Mouse (Mus musculus): ENCODE results near the gene Rsad2.

DNA sequence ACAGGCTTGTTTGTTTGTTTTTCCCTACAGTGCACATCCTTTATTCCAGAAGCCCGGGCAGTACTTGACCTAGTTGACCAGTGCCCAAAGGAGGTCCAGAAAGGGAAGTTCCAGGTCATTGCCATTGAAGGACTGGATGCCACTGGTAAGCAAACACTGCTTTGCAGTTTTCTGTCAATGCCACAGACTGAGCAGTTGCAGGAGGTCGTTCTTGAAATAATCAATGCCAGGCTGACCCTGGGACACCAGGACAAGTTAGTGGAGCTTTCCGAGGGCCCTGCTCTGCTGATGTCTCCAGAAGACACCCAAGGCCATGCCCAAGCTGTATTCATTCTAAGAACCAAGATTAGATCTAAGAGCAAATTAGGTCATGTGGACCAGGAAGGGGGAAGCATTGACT is 15.1 kb upstream of the Rsad2 start:
- TF ChIP-seq POLR2A (IDR thresholded peaks at IDR 0.05; ENCODE audit: insufficient read depth, low read depth, low read length) = no peak
- no peak for TF ChIP-seq EP300 (IDR thresholded peaks at IDR 0.05; ENCODE audit: insufficient read depth, low read depth, low read length)

Measured in heart, adult 2 months (tissue).